Mouse (Mus musculus) brain, embryonic 14.5 days (tissue): ENCODE measurements at regions not wholly inside any gene's neighbourhood (a gene's known extent, or its start where the extent isn't known, plus 50 kb on each side); places are given as distances from the start of the nearest gene placed in this dataset.

Experiments
- CTCF ChIP-seq: fragments of 200-500 bp; IDR thresholded peaks from 2 replicates; pipeline ENCODE4 v1.5.1; 2012; ENCODE audit warnings: inconsistent platforms, mild to moderate bottlenecking, moderate library complexity, borderline replicate concordance; ENCODE audit not compliant: insufficient read depth, insufficient read length; ENCODE audit errors: extremely low read depth
- POLR2A ChIP-seq: fragments of 200-500 bp; IDR thresholded peaks from 2 replicates; pipeline ENCODE4 v1.6.1; 2012; ENCODE audit warnings: mild to moderate bottlenecking, inconsistent platforms, borderline replicate concordance; ENCODE audit not compliant: poor library complexity, insufficient read depth, insufficient read length, severe bottlenecking; ENCODE audit errors: extremely low read depth

DNA sequence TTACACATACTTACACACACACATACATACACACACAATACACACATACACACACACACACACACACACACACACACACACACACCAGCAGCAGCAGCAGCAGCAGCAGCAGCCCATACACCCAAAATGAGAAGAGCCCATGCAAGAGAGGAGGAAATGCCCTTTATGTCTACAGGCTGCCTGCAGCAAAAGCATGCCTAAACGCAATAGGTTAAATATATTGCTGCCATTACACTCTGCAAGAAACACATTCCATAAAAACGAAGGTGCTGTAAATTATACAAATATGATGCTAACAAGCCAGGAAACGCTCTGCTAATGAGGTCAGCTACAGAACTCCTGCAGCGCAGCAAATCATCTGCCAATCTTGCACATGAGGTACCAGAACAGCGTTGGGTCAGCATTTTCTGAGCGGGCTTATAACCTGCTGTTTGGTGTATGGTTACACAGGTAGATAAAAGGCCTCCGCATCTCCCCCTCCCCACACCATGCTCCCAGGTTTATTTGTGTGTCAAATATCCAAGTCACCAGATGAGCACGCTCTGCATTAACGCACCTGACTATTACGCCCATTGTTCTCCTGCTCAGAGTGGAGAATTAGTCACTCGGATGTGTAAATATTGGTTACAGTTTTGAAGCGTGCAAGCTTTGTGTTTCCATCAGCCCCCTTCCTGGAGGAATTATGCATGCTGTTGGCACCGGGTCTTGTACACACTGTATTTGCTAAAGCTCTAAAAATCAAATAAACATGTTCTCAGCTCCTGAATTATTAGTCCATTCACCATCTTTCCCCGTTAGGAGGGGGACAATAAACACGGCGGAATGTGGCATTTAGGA, 214.0 kb upstream of the Zfp703 start:
- TF ChIP-seq CTCF (no peak), POLR2A (no peak)
